Mouse (Mus musculus): ENCODE results near the gene Lonp2.

The Lonp2 gene

GRCm38 (mm10) chr8:86719368-86719767 is 95.5 kb downstream of the Lonp2 start:
- DNase-seq: no peak

GRCm38 (mm10) chr8:86720756-86721459 is 97.1 kb downstream of the Lonp2 start:
- DNase-seq: peak in 1 of 2 experiments; percentile 18

DNA sequence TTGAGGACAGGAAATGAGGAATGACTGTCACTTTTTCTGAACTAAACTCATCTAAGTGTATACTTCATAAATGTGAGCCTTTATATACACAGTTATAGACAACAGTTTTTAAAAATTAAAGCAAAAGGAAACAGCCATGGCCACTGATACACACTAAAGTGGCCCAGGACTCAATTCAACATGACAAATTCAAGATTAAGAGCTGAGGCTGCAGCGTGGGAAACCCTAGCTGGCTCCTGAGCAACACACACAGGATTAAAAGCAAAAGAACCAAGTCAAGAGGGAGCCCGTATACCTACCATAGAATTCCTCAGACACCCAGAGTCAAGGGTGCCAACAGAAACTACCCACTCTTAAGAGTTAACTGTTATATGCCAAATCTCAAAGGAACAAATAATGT is 97.6 kb downstream of the Lonp2 start:
- DNase-seq: no peak

DNA sequence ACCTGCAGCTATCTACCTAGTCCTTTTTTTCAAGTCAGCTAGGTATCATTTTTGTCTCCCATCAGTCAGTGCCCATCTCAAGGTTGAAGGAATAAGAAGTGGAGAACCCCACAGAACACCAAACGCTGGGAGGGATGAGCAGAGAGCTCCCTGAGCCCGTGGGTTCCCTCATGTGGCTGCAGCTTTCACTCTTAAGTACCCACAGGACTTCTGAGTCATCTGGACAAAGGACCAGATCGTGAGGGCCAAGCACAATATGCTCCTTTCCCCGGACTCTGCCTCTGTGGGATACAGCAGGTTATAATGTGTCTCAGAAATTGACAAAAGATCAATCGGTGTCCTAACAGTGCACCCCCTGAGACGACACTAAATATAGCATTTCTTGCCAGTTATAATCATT is 103.1 kb downstream of the Lonp2 start:
- DNase-seq: no peak

DNA sequence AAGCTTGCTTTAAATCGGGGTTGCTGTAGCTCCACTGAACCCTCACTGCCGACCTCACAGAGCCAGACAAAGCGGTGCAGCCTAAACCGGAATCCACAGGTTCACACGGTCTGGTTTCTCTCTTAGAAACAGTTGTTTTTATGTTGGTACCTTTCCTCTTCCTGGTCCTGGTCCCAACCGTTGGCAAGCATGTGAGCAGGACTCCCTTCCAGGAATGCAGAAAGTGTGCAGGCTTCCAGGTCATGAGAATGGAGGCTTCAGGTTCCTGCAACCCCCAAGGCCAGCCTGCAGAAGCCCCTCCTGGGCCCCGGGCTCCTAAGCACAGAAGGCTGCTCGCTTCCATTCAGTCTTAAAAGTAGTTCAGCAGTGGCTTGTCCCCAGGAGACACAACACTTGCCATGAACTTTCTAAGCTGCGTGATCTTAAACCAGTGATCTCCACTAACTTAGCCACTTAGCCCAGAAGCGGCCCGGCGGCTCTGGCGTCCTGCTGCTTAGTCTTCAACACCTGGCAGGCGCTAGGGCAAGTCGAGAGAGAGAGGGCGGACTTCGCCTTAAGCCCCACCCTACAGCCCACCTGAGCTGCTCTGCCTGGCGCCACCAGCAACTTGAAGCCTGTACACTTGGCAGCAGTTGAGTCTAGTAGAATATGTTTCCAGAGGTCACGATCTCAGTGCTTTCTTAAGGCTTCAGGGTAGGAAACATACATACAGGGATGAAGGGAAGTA is 104.5 kb downstream of the Lonp2 start:
- peak; percentile 35 to 66 for DNase-seq

GRCm38 (mm10) chr8:86730303-86730702 is 106.5 kb downstream of the Lonp2 start:
- no peak for DNase-seq

- DNase-seq: no peak
These were observed 107.0 kb downstream of the Lonp2 start for GRCm38 (mm10) chr8:86730860-86731259.

GRCm38 (mm10) chr8:86734171-86734570 is 110.3 kb downstream of the Lonp2 start:
- DNase-seq: no peak

GRCm38 (mm10) chr8:86734954-86735353 is 111.1 kb downstream of the Lonp2 start:
- no peak for DNase-seq

DNA sequence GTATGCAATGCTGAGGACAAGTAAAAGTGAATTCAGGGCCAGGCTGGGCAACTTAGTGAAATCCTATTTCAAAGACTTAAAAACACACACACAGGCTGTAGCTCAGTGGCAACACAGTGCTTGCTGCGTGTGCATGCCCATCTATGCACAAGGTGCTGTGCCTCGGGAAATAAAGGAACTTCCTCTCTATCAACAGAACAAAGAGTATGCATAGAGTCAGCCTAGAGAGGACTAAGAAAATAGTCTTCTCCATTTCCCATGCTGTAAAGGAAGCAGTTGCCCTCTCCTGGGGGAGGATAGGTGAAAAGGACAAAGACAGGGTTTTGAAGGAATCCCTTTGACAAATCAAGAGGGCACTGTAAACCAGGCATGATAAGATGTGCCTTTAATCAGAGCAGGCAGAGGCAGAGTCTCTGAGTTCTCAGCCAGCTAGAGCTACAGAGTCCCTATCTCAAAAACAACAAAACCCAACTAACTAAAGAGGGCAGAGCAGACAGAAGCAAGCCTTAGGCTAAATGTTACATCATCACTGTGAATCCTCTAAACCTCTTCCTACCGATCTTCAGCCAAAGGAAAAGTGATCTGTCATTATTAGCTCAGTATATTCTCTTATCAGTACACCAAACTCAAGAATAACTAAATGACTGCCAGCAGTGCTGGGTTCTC is 111.7 kb downstream of the Lonp2 start:
- DNase-seq: no peak

- DNase-seq: no peak
These were observed 117.1 kb downstream of the Lonp2 start for GRCm38 (mm10) chr8:86740899-86741298.

DNA sequence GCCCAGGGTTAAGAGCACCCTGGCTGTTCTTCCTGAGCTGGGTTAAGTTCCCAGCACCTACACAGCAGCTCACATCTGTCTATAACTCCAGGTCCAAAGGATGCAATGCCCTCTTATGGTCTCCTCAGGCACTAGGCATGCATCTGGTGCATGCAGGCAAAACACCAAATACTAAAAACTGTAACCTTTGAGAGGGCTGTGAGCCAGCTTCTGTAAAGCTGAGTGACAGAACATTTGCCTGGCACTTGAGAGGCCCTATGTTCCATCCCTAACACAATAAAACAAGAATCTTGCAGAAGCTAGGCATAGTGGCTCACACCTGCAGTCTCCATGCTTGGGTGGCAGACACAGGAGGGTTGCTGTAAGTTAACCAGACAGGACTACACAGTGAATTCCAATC is 117.8 kb downstream of the Lonp2 start:
- DNase-seq: no peak

DNA sequence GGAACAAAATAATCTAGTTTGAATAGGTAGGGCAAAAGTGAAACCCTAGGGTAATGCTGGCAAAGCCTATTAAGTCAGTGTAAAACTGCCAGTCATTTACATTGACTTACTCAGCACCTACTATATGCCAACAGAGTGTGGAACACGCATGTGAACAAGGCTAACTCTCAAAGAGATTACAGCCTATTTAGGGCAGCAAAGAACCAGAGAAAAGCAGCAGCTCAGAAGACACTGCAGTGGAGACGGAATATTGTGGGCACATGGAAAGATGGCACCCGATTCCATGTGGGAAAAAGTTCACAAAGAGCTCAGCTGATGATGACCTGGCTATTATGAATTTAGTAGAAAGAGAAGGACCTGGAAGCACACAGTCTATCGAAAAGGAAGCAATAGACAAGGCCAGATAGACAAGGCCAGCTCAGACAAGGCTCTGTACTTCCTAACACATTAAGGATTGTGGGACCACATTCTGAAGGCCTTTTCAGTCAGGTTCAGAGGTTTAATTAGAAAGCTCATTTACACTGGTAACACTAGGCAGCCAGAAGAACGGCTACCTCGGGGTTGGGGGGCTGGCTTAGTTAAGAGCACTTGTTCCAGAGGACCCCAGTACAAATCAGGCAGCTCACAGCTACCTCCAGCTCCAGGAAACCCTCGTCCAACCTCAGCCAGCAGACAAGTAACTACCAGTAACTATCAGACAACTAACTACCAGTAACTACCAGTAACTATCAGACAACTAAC is 118.9 kb downstream of the Lonp2 start:
- DNase-seq: no peak

- peak; percentile 36 to 49 for DNase-seq
These were observed 120.7 kb downstream of the Lonp2 start for GRCm38 (mm10) chr8:86744313-86745220.

DNA sequence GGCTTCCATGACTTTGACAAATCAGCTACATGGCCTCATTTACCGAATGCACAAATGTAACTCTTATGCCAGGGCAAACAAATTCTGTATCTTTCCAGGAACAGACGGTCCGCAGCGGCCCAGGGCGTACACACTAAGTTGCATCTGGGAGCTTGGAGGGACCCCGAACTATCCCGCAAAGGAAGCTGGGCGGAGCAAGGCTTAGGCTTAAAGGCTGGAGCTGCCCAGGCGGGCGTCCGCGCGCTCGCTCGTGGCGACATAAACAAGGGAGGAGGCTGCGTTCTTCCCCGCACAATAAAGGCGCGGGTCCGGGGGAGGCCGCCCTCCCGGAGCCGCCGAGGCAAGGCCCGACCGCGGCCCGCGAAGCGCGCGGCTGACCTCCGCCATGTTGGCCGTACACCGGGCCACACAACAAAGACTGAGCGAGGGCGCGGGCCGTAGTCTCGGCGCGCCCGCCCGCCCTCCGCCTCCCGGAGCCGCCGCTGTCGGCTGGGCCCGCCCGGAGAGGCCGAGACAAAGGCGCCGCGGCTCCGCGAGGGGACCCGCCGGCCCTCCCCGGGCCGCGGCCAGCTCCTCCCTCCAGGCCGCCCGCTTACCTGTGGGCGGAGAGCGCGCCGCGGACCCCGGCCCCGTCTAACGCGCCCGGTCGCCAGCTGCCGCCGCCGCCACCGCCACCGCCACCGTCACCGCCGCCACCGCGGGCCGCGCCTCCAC is 121.5 kb downstream of the Lonp2 start, which contains the start of the genes Gm10638 and Siah1a:
Gene Gm10638, plus strand, starts transcription at position 479 of the 714 bp plus-strand sequence.
Gene Siah1a, minus strand, starts transcription at position 714 of the 714 bp plus-strand sequence.
- peak; percentile 74 to 76 for DNase-seq

DNA sequence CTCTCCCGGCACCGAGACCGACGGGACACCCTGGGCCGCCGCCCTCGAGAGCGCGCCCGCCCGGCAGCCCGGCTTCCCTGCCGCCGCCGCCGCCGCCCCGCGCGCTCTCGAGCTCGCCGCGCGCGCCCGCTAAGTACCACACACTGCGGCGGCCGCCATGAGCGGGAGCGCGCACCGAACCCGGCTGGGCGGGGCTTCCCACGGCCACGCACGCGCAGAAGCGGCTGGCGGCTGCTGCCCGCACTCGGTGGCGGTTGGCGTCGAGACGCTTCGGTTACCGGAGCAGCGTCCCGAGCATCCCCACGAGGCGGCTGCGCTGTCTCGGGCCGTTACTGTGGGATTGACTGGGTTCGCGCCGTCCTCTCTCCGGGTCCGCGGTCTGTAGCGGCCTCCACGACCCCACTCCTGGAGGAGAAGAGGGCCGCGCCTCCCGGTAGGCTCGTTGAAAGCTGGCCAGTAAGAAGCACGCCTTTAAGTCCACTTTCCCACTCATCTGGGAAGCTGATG is 122.1 kb downstream of the Lonp2 start:
- DNase-seq: peak; percentile 94 to 96

DNA sequence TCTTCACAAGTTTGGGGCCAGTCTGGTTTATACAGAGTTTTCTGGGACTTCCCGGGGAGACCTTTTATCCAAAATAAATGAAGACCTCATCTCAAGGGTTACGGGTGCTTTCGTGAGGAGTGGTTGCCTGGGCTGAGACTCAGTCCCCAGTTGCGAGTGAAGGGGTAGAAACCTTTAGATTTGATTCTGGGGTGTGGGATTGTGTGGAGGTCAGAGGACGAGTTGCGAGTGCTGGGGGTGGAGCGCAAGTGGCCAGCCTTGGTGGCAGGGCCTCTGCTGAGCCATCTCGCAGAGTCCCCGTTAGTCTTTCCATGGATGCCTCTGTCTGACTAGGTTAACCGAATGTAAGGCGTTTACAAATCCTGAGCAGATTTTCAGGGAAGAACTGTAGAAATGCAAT is 122.7 kb downstream of the Lonp2 start:
- DNase-seq: peak; percentile 17 to 44

- DNase-seq: no peak
These were observed 126.0 kb downstream of the Lonp2 start for GRCm38 (mm10) chr8:86749842-86750241.

- peak; percentile 66 to 83 for DNase-seq
These were observed 133.3 kb downstream of the Lonp2 start for GRCm38 (mm10) chr8:86756948-86757733.

DNA sequence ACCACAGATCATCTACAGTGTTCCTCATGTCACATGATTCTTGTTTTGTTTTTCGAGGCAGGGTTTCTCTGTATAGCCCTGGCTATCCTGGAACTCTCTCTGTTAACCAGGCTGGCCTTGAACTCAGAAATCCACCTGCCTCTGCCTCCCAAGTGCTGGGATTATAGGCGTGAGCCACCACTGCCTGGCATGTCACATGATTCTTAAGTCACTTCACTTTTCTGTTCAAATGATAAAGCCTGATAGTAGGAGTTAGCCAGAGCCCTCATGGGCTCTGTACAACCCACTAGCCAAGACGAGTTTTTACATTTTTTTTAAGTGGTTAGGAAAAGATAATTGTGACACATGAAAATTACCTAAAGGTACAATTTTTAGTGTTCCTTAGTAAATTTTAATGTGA is 134.8 kb downstream of the Lonp2 start:
- DNase-seq: no peak

All from kidney, postnatal 25 days (tissue).